Mouse (Mus musculus) hindbrain, embryonic 11.5 days (tissue): ENCODE measurements around the gene B4galt1. TPM values are rescaled to one million over a fixed set of nuclear protein-coding genes. Genes with fewer than 3 reads are reported as not detected.

Source experiments
- ATAC-seq: fragments of 200-750 bp; cut with Nextera tagmentation; 2 replicates; pipeline ENCODE4 v1.8.0; 2017; ENCODE audit warnings: mild to moderate bottlenecking, moderate TSS enrichment, moderate library complexity; ENCODE audit not compliant: low FRiP score
- DNase-seq: peaks from one replicate; pipeline ENCODE4 v3.0.0-alpha.2; 2015; ENCODE audit warnings: low spot score
- H3K27ac ChIP-seq: fragments of 300-500 bp; sonication (generic); 2 replicates; pipeline ENCODE4 v1.5.1; 2014; ENCODE audit warnings: mild to moderate bottlenecking, low read depth, low read length
- H3K27me3 ChIP-seq: fragments of 300-500 bp; sonication (generic); 2 replicates; pipeline ENCODE4 v1.6.1; 2014; ENCODE audit warnings: mild to moderate bottlenecking, low read length, moderate library complexity, mixed read lengths; ENCODE audit not compliant: control insufficient read depth, insufficient read depth
- H3K36me3 ChIP-seq: fragments of 300-500 bp; sonication (generic); 2 replicates; pipeline ENCODE4 v1.6.1; 2014; ENCODE audit warnings: mild to moderate bottlenecking, low read length, moderate library complexity, mixed read lengths; ENCODE audit not compliant: control insufficient read depth, insufficient read depth
- H3K4me1 ChIP-seq: fragments of 300-500 bp; sonication (generic); replicated peaks from 2 replicates; pipeline ENCODE4 v1.6.1; 2014; ENCODE audit warnings: low read length, mixed read lengths; ENCODE audit not compliant: control insufficient read depth, insufficient read depth
- H3K4me2 ChIP-seq: fragments of 300-500 bp; sonication (generic); replicated peaks from 2 replicates; pipeline ENCODE4 v1.6.1; 2014; ENCODE audit warnings: mild to moderate bottlenecking, low read depth, low read length
- H3K4me3 ChIP-seq: fragments of 300-500 bp; sonication (generic); 2 replicates; pipeline ENCODE4 v1.5.1; 2014; ENCODE audit warnings: low read depth, low read length
- H3K9ac ChIP-seq: fragments of 300-500 bp; sonication (generic); 2 replicates; pipeline ENCODE4 v1.6.1; 2014; ENCODE audit warnings: low read depth, low read length
- H3K9me3 ChIP-seq: fragments of 300-500 bp; sonication (generic); 2 replicates; pipeline ENCODE4 v1.6.1; 2016; ENCODE audit warnings: low read length; ENCODE audit not compliant: control insufficient read depth
- WGBS: fragments of 180-500 bp; shearing (Covaris S2); extraction: QIAGEN DNeasy Blood & Tissue Kit; methylation state at CpG from one replicate; pipeline ENCODE4 v1.1.7; 2014; 5-methylcytosine and 5-hydroxymethylcytosine counted together
- polyA plus RNA-seq: library from polyadenylated mRNA; unstranded; fragments of >200 nt; fragmentation: Nextera tagmentation; extraction: Ambion mirVana; gene quantifications from 2 replicates; pipeline ENCODE4 v1.2.1, GENCODE M21; 2014

Gene B4galt1
- polyA plus RNA-seq, 1 experiment from 2014 or later = 16.2 TPM

DNA sequence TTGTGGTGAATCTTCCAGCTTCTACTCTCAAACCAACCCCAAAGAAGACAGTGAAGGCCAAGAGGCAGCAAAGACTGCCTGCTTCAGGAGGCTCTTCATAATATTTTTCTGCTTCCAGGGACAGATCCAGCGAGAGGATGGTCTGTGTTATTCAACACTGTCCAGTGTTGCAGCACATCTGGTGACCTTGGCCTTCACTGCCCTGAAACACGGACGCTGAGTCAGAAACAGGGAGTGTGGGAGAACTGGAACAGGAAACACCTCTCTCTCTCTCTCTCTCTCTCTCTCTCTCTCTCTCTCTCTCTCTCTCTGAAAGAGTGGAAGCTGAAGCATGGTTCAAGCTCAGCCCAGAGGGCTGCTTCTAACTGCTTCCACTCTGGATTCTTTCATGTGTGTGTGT, 35.4 kb upstream of the B4galt1 start:
- no peak overlapping the region for H3K27ac ChIP-seq
- H3K4me1 ChIP-seq = no peaks in the 10 kb centered on the region
- no peaks in the 10 kb centered on the region for H3K36me3 ChIP-seq
- ATAC-seq = no peak
- DNase-seq = no peak
- WGBS = 59% methylated on average over 3 of the region's 3 CpGs
- H3K4me3 ChIP-seq = no peak overlapping the region
- no peaks in the 10 kb centered on the region for H3K9me3 ChIP-seq
- H3K9ac ChIP-seq = no peak overlapping the region
- no peaks in the 10 kb centered on the region for H3K27me3 ChIP-seq
- no peak overlapping the region for H3K4me2 ChIP-seq

- Histone ChIP-seq H3K4me3 (no peak overlapping the region), H3K9ac (no peak overlapping the region), H3K4me1 (no peaks in the 10 kb centered on the region), H3K36me3 (no peaks in the 10 kb centered on the region), H3K27me3 (no peaks in the 10 kb centered on the region), H3K4me2 (no peak overlapping the region), H3K27ac (no peak overlapping the region), H3K9me3 (no peaks in the 10 kb centered on the region)
- no peak for DNase-seq
- no peak for ATAC-seq
- 84% methylated on average over 11 of the region's 11 CpGs for WGBS
Measured at GRCm38 (mm10) chr4:40888839-40889238, 35.0 kb upstream of the B4galt1 start.

- H3K27ac ChIP-seq = no peak overlapping the region
- no peaks in the 10 kb centered on the region for H3K36me3 ChIP-seq
- H3K4me2 ChIP-seq = no peak overlapping the region
- H3K27me3 ChIP-seq = no peaks in the 10 kb centered on the region
- no peak overlapping the region for H3K9ac ChIP-seq
- no peak overlapping the region for H3K4me3 ChIP-seq
- no peaks in the 10 kb centered on the region for H3K9me3 ChIP-seq
- DNase-seq (no peak), ATAC-seq (no peak)
- H3K4me1 ChIP-seq = no peaks in the 10 kb centered on the region
- WGBS = 84% methylated on average over 4 of the region's 4 CpGs
Measured at GRCm38 (mm10) chr4:40885883-40886282, 32.1 kb upstream of the B4galt1 start.

GRCm38 (mm10) chr4:40885166-40885525, 31.3 kb upstream of the B4galt1 start:
- H3K9me3 ChIP-seq = no peaks in the 10 kb centered on the region
- no peak overlapping the region for H3K4me2 ChIP-seq
- H3K9ac ChIP-seq = no peak overlapping the region
- no peaks in the 10 kb centered on the region for H3K36me3 ChIP-seq
- ATAC-seq (no peak), DNase-seq (no peak)
- H3K4me1 ChIP-seq = no peaks in the 10 kb centered on the region
- 81% methylated on average over 2 of the region's 2 CpGs for WGBS
- H3K4me3 ChIP-seq = no peak overlapping the region
- H3K27ac ChIP-seq = no peak overlapping the region
- no peaks in the 10 kb centered on the region for H3K27me3 ChIP-seq

DNA sequence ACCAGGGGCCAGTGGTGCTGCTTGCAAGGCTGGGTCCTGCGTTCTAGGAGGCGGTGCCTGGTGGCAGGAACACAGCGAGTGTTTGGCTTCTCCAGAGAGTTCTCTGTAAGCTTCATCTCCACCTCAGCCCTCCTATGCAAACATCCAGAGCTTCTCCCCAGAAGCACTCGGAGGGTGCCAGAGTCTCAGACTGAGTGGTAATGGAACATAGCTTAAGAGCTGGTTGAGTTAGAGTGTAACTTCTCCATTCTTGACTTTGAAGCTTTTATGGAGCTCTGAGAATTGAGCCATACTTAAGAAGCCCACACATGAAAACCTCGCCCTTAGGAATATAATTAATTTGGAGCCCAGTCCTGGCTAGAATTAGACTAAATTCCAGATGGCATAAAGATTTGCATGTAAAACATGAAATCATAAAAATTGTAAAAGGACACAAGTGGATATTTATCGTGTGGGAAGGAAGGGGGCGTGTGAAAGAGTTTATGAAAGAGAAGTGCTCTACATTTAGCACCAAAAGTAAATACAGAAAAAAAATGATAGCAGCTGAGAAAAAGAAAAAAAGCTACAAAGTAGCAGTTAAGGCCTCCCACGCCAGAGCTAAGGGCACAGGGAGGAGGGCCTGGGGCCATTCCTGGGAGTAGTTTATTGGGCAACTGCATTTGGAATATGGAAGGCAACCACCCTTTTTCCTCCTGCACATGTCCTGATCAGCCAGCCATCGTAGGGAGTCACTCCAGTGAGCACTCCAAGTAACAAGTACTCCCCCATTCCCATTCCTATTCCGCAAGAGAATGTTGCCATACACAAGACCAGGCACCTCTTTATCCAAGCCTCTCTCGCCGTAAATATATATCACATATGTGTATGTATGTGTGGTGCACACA, 30.7 kb upstream of the B4galt1 start:
- no peak overlapping the region for H3K4me3 ChIP-seq
- no peak overlapping the region for H3K27ac ChIP-seq
- 84% methylated on average over 12 of the region's 12 CpGs for WGBS
- ATAC-seq (no peak), DNase-seq (no peak)
- H3K27me3 ChIP-seq = no peaks in the 10 kb centered on the region
- H3K9me3 ChIP-seq = no peaks in the 10 kb centered on the region
- H3K36me3 ChIP-seq = no peaks in the 10 kb centered on the region
- no peaks in the 10 kb centered on the region for H3K4me1 ChIP-seq
- no peak overlapping the region for H3K4me2 ChIP-seq
- H3K9ac ChIP-seq = no peak overlapping the region

GRCm38 (mm10) chr4:40883200-40883599, 29.4 kb upstream of the B4galt1 start:
- Histone ChIP-seq H3K9me3 (no peaks in the 10 kb centered on the region), H3K36me3 (no peaks in the 10 kb centered on the region), H3K4me1 (no peaks in the 10 kb centered on the region), H3K27me3 (no peaks in the 10 kb centered on the region), H3K4me3 (no peak overlapping the region), H3K4me2 (no peak overlapping the region), H3K27ac (no peak overlapping the region), H3K9ac (no peak overlapping the region)
- WGBS = 84% methylated on average over 10 of the region's 10 CpGs
- DNase-seq (no peak), ATAC-seq (no peak)

GRCm38 (mm10) chr4:40877528-40877927, 23.7 kb upstream of the B4galt1 start:
- ATAC-seq = no peak
- H3K27ac ChIP-seq = no peak overlapping the region
- no peak overlapping the region for H3K4me2 ChIP-seq
- no peak overlapping the region for H3K4me3 ChIP-seq
- DNase-seq = no peak
- 88% methylated on average over 5 of the region's 5 CpGs for WGBS
- no peaks in the 10 kb centered on the region for H3K27me3 ChIP-seq
- no peak overlapping the region for H3K9ac ChIP-seq
- no peaks in the 10 kb centered on the region for H3K36me3 ChIP-seq
- H3K4me1 ChIP-seq = no peaks in the 10 kb centered on the region
- H3K9me3 ChIP-seq = no peaks in the 10 kb centered on the region

GRCm38 (mm10) chr4:40876814-40877371, 23.1 kb upstream of the B4galt1 start:
- DNase-seq (peak; percentile 25), ATAC-seq (no peak)
- Histone ChIP-seq H3K27me3 (no peaks in the 10 kb centered on the region), H3K4me1 (no peaks in the 10 kb centered on the region), H3K9ac (0 out of 2 replicates have a peak overlapping the region, but pooled peaks have one; percentile 23), H3K4me3 (no peak overlapping the region), H3K4me2 (no peak overlapping the region), H3K36me3 (no peaks in the 10 kb centered on the region), H3K27ac (no peak overlapping the region), H3K9me3 (no peaks in the 10 kb centered on the region)
- 48% methylated on average over 12 of the region's 12 CpGs for WGBS

- 89% methylated on average over 20 of the region's 20 CpGs for WGBS
- no peaks in the 10 kb centered on the region for H3K9me3 ChIP-seq
- H3K27ac ChIP-seq = no peak overlapping the region
- H3K9ac ChIP-seq = no peak overlapping the region
- DNase-seq (no peak), ATAC-seq (no peak)
- H3K27me3 ChIP-seq = no peaks in the 10 kb centered on the region
- H3K4me1 ChIP-seq = no peaks in the 10 kb centered on the region
- no peak overlapping the region for H3K4me3 ChIP-seq
- H3K36me3 ChIP-seq = no peaks in the 10 kb centered on the region
- no peak overlapping the region for H3K4me2 ChIP-seq
Measured at GRCm38 (mm10) chr4:40875842-40876241, 22.0 kb upstream of the B4galt1 start.
